Mouse (Mus musculus) small intestine, adult 2 months (tissue): ENCODE measurements around the gene Pmp22.

ENCODE experiments used
- CTCF ChIP-seq: fragments of 200-500 bp; IDR thresholded peaks from 2 replicates; pipeline ENCODE4 v1.5.1; 2012; ENCODE audit warnings: low read depth, mild to moderate bottlenecking, control low read depth, inconsistent platforms, low read length, moderate library complexity, mixed read lengths; ENCODE audit not compliant: insufficient replicate concordance, insufficient read length; ENCODE audit errors: extremely low read depth
- POLR2A ChIP-seq: fragments of 200-500 bp; IDR thresholded peaks from 2 replicates; pipeline ENCODE4 v1.6.1; 2012; ENCODE audit warnings: low read depth, mild to moderate bottlenecking, control low read depth, inconsistent platforms, low read length, moderate library complexity

GRCm38 (mm10) chr11:63151857-63152256 is 23.1 kb downstream of the Pmp22 start:
- no peak for TF ChIP-seq CTCF
- TF ChIP-seq POLR2A, result no peak
